Mouse (Mus musculus) bone marrow, adult 2 months (tissue): ENCODE data around the gene E030018B13Rik. TPM values are rescaled to one million over a fixed set of nuclear protein-coding genes. Genes with fewer than 3 reads are reported as not detected.

Source experiments
- H3K27ac ChIP-seq: fragments of 200-500 bp; 2 replicates; pipeline ENCODE4 v1.5.1; 2012; ENCODE audit warnings: low read depth, mild to moderate bottlenecking, control low read depth, inconsistent platforms, low read length; ENCODE audit not compliant: control insufficient read depth, poor library complexity, insufficient read depth
- H3K4me1 ChIP-seq: fragments of 200-500 bp; 2 replicates; pipeline ENCODE4 v1.6.1; 2011; ENCODE audit warnings: low read length; ENCODE audit not compliant: control insufficient read depth, insufficient read depth
- H3K4me3 ChIP-seq: fragments of 200-500 bp; replicated peaks from 2 replicates; pipeline ENCODE3; 2011; ENCODE audit warnings: mild to moderate bottlenecking, low read depth, low read length, control low read depth; ENCODE audit not compliant: control insufficient read depth
- CTCF ChIP-seq: fragments of 200-500 bp; IDR thresholded peaks from 2 replicates; pipeline ENCODE4 v1.5.1; 2011; ENCODE audit warnings: low read length, control low read depth; ENCODE audit not compliant: control insufficient read depth, insufficient read depth
- POLR2A ChIP-seq: fragments of 200-500 bp; IDR thresholded peaks from 2 replicates; pipeline ENCODE4 v1.6.1; 2011; ENCODE audit warnings: low read depth, mild to moderate bottlenecking, control low read depth, low read length, borderline replicate concordance; ENCODE audit not compliant: control insufficient read depth
- WGBS: fragments of 180-500 bp; shearing (Covaris S2); methylation state at CpG from one replicate; pipeline ENCODE4 v1.1.7; 2018; 5-methylcytosine and 5-hydroxymethylcytosine counted together
- polyA plus RNA-seq: library from polyadenylated mRNA; stranded (reverse); fragments of >200 nt; gene quantifications from 2 replicates; pipeline ENCODE4 v1.2.4, GENCODE M21; 2011; ENCODE audit warnings: low replicate concordance; ENCODE audit not compliant: missing spikeins, insufficient read depth, insufficient read length

The E030018B13Rik gene
- polyA plus RNA-seq, 1 experiment: not detected

DNA sequence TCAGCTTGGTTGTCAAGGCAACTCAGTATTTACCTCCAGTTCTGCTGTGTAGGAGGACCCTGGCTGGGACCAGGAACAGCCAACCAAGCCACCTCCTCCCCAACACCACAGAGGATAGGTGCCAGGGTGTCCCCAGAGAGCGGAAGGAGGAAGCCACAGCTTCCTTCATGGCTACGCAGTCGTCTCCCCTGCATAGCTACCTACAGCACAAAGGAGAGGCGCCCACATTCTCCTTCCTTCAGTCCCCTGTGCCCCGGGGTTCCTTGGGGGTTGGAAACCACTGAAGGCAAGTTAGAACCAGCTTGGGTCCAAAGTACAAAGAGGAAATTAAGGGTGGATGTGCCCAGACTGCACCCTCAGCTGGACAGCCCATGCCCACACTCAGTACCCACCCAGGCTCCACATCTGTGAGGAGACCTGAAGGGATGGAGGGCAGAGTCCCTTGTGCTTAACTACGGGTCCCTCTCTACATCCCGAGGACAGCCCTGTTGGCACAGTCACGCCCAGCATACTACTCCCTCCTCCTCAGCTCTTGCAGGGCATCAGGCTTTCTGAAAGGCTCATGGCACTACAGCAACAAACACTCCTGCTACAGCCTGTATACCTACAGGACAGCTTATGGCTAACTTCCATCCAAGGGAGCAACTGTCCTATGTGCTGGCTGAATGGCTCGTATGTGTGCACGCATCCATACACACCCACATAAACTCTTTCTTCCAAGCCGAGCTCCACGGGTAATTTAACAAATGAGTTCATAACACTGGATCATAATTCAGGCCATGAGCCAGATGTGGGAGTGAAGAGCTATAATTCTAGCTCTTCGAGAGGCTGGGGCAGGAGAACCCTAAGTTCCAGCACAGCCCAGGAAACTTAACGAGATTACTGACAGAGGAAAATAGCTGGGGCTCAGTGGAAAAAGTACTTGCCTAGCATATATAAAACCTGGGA, 9.0 kb downstream of the E030018B13Rik start:
- Histone ChIP-seq H3K4me3 (no peak overlapping the region), H3K27ac (peak overlapping the region; percentile 55), H3K4me1 (peaks cover 29% of the 10 kb centered on the region)
- WGBS: 25% methylated on average over 14 of the region's 14 CpGs
- no peak for TF ChIP-seq CTCF
- no peak for TF ChIP-seq POLR2A

DNA sequence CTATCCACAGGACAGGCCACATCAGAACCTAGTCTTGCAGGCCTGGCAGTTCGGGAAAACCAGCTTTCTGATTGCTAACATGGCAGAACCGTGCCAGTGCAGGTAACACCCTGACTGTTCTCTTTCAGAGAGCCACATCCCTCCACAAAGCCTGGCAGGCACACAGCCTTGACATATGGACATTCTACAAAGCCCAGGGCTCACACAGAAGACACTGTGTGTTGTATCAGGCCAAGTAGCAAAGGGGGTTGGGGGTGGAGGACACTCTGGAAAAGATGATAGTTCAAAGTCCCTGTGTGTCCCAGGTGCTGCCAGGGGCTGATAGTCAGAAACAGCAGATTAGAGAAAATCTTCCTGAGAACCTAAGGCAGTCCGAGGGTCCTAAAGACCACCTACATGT, 9.8 kb downstream of the E030018B13Rik start:
- H3K4me3 ChIP-seq: no peak overlapping the region
- peak overlapping the region; percentile 47 for H3K27ac ChIP-seq
- WGBS: 58% methylated on average over 3 of the region's 3 CpGs
- peaks cover 29% of the 10 kb centered on the region for H3K4me1 ChIP-seq
- TF ChIP-seq POLR2A (no peak), CTCF (no peak)

DNA sequence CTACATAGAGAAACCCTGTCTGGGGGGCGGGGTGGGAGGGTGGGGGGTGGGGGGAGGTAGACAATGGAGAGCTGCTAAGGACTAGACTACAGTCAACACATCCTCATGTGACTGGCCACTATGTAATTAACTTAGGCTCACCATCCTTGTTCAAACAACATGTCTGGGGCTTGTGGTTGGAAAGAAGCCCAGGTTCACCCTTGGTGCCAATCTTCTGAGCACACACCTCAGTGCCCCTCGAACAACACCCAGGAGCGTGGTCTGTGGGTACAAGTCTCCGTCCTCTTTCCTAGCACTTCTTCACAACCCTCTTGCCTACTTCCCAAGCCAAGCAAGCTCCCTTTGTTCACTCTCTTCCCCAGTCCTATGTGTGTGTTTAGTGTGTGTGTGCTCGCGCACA, 10.5 kb downstream of the E030018B13Rik start:
- no peak for TF ChIP-seq POLR2A
- no peak for TF ChIP-seq CTCF
- WGBS: 67% methylated on average over 6 of the region's 6 CpGs
- no peak overlapping the region for H3K4me3 ChIP-seq
- peaks cover 29% of the 10 kb centered on the region for H3K4me1 ChIP-seq
- H3K27ac ChIP-seq: no peak overlapping the region

GRCm38 (mm10) chr7:63929080-63929479, 12.4 kb downstream of the E030018B13Rik start:
- Histone ChIP-seq H3K27ac (no peak overlapping the region), H3K4me3 (no peak overlapping the region), H3K4me1 (peaks cover 24% of the 10 kb centered on the region)
- 50% methylated on average over 4 of the region's 4 CpGs for WGBS
- TF ChIP-seq CTCF: no peak
- TF ChIP-seq POLR2A: no peak

- 4% methylated on average over 3 of the region's 3 CpGs for WGBS
- no peak overlapping the region for H3K4me3 ChIP-seq
These were observed 13.5 kb downstream of the E030018B13Rik start for GRCm38 (mm10) chr7:63930132-63930531.

GRCm38 (mm10) chr7:63930766-63931165, 14.1 kb downstream of the E030018B13Rik start:
- Histone ChIP-seq H3K4me3 (no peak overlapping the region), H3K4me1 (peaks cover 21% of the 10 kb centered on the region), H3K27ac (no peak overlapping the region)
- WGBS: 85% methylated on average over 5 of the region's 5 CpGs
- TF ChIP-seq POLR2A (no peak), CTCF (no peak)

More at GRCm38 (mm10) chr7:63930132-63930531, 13.5 kb downstream of the E030018B13Rik start:
- peaks cover 25% of the 10 kb centered on the region for H3K4me1 ChIP-seq
- no peak for TF ChIP-seq POLR2A
- TF ChIP-seq CTCF: no peak
- H3K27ac ChIP-seq: no peak overlapping the region; the same call in 1 of the 2 replicates

DNA sequence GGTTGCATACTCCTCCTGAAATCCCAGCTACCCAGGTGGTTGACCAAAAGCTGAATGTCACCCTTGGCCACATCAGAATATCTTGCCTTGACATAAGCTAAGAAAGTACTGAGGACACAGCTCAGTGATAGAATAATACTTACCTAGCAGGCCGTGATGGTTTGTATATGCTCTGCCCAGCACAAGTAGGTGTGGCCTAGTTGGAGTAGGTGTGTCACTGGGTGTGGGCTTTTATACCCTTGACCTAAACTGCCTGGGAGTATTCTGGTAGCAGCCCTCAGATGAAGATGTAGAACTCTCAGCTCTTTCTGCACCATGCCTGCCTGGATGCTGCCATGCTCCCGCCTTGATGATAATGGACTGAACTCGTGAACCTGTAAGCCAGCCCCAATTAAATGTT, 15.8 kb downstream of the E030018B13Rik start:
- WGBS: 68% methylated on average over 3 of the region's 3 CpGs
- H3K27ac ChIP-seq: no peak overlapping the region
- TF ChIP-seq CTCF (no peak), POLR2A (no peak)
- H3K4me1 ChIP-seq: peaks cover 10% of the 10 kb centered on the region
- H3K4me3 ChIP-seq: no peak overlapping the region

GRCm38 (mm10) chr7:63933905-63934304, 17.2 kb downstream of the E030018B13Rik start:
- Histone ChIP-seq H3K27ac (peak overlapping the region; percentile 92), H3K4me3 (peak overlapping the region; percentile 54), H3K4me1 (peaks cover 10% of the 10 kb centered on the region)
- 32% methylated on average over 6 of the region's 6 CpGs for WGBS
- TF ChIP-seq CTCF (no peak), POLR2A (no peak)

DNA sequence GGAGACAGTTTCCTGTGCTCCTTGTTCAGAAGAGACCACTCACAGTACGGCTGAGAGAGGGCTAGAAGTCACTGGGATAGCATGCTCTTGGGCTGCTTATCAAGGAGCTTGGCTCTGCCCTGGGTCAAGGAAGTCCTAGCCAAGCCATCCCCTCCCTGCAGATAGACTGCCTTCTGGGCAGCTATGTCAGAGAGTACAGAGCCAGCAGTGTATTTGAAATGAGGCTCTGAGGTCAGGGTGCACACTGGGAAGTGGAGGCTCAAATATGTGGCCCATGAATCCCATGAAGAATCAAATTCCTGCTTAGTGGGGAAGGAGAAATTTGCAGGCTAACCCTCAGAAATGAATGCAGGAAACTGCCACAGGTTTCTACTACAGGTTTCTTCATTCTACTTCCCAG, 17.9 kb downstream of the E030018B13Rik start:
- TF ChIP-seq CTCF: no peak
- TF ChIP-seq POLR2A: no peak
- Histone ChIP-seq H3K27ac (peak overlapping the region; percentile 98), H3K4me3 (peak overlapping the region; percentile 93), H3K4me1 (peaks cover 8% of the 10 kb centered on the region)
- WGBS: 38% methylated on average over 1 of the region's 1 CpGs
